Mouse (Mus musculus): ENCODE results near the gene Jund.

Jund gene

GRCm38 (mm10) chr8:70675336-70675735 is 23.4 kb upstream of the Jund start:
- no peak for DNase-seq

GRCm38 (mm10) chr8:70677451-70678080 is 21.2 kb upstream of the Jund start:
- no peak for DNase-seq

GRCm38 (mm10) chr8:70678679-70679078 is 20.1 kb upstream of the Jund start:
- DNase-seq: no peak

- DNase-seq: no peak
Observed at GRCm38 (mm10) chr8:70679404-70679803, 19.3 kb upstream of the Jund start.

- DNase-seq: no peak
Observed at GRCm38 (mm10) chr8:70680039-70680438, 18.7 kb upstream of the Jund start.

GRCm38 (mm10) chr8:70681410-70681809 is 17.3 kb upstream of the Jund start:
- no peak for DNase-seq

- no peak for DNase-seq
Observed at GRCm38 (mm10) chr8:70682193-70682592, 16.6 kb upstream of the Jund start.

GRCm38 (mm10) chr8:70682692-70683091 is 16.1 kb upstream of the Jund start:
- DNase-seq: no peak

- no peak for DNase-seq
Observed at GRCm38 (mm10) chr8:70684291-70684690, 14.5 kb upstream of the Jund start.

GRCm38 (mm10) chr8:70687576-70687975 is 11.2 kb upstream of the Jund start:
- DNase-seq: no peak

- no peak for DNase-seq
Observed at GRCm38 (mm10) chr8:70688136-70688535, 10.6 kb upstream of the Jund start.

GRCm38 (mm10) chr8:70689892-70690390 is 8.8 kb upstream of the Jund start:
- DNase-seq: no peak

GRCm38 (mm10) chr8:70691230-70691629 is 7.5 kb upstream of the Jund start:
- DNase-seq: no peak

GRCm38 (mm10) chr8:70691727-70692231 is 7.0 kb upstream of the Jund start:
- DNase-seq: no peak

- no peak for DNase-seq
Observed at GRCm38 (mm10) chr8:70693636-70694035, 5.1 kb upstream of the Jund start.

- peak; percentile 57 for DNase-seq
Observed at GRCm38 (mm10) chr8:70695318-70696018, 3.3 kb upstream of the Jund start.

GRCm38 (mm10) chr8:70696019-70696885 is 2.5 kb upstream of the Jund start:
- DNase-seq: peak; percentile 69

- DNase-seq: peak; percentile 63
Observed at GRCm38 (mm10) chr8:70696946-70697345, 1.8 kb upstream of the Jund start.

GRCm38 (mm10) chr8:70697366-70698250 is 1.1 kb upstream of the Jund start:
- no peak for DNase-seq

GRCm38 (mm10) chr8:70699116-70699833 is 526 bp downstream of the Jund start:
- peak; percentile 77 for DNase-seq

- DNase-seq: peak; percentile 90
Observed at GRCm38 (mm10) chr8:70699834-70700554, 1.2 kb downstream of the Jund start.
